Mouse (Mus musculus): Measurements from ENCODE around the gene Pdzd9. TPM values are rescaled to one million over a fixed set of nuclear protein-coding genes. Genes with fewer than 3 reads are reported as not detected.
A peak's percentile ranks its signal among the peaks of the same experiment; 100 is the strongest.
"Not testable (repeated sequence)": the region's sequence is repeated elsewhere in the genome, so short reads cannot be mapped to it uniquely, and the experiment has no call there.

Pdzd9 gene
- 0.11 and 0.16 TPM in 2 replicates for polyA plus RNA-seq (2012; rRNA removed)

DNA sequence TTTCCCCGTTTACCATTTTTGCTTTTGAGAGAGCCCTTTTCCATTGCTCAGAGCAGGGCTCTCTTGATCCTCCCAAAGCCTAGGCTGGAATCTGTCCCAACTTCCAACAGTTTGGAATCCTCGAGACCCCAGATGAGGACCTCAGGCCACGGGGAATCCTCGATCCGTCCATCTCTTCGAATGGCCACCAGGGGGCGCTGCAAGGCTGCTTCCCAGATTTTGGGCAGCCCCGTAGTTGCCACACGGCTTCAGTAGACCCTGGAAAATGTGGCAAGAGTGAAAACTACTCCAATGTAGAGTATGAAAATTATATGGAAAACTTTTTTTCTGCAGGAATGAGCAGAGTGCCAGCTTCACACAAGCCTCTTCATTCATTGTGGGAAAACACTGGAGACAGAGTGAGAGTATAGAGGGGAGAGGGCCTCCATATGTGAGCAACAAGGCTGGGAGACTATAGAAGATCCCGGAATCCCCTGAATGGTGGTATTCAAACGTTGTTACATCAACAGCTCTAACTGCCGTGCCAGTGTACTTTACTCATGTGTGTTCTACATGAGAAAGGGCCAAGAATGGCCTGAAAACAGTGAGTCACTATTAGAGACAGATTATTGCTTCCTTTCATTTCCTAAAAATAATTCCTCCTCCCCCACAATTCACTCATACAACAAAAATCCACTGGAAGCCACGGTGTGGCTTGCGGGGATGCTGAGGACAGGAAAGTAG is at the start of gene Pdzd9:
Gene Pdzd9, minus strand, starts transcription at position 191 of the 723 bp plus-strand sequence.
- peak in 1 of 2 experiments; percentile 80 for DNase-seq (ENCODE audit: extremely low spot score in 1 of 2, low spot score in 1 of 2)

DNA sequence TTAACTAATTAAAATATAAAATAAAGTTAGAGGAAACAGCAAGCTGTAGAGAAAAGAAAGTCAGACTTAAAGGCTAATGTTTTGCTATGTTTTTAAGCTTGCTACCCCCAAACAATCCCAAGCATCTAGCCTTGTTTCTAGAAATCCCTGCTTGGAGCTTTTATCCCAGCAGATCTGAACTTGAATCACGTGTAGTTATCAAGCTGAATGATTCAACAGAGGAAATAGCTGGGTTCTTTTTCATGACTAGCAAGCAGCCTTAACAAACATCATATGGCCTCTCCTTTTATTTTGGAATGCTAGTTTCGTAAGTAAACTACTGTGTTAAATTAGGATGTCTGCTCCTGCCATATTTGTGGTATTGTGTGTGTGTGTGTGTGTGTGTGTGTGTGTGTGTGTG is 47.1 kb upstream of the Pdzd9 start:
- DNase-seq (ENCODE audit: extremely low spot score in 1 of 2, low spot score in 1 of 2): no peak

DNA sequence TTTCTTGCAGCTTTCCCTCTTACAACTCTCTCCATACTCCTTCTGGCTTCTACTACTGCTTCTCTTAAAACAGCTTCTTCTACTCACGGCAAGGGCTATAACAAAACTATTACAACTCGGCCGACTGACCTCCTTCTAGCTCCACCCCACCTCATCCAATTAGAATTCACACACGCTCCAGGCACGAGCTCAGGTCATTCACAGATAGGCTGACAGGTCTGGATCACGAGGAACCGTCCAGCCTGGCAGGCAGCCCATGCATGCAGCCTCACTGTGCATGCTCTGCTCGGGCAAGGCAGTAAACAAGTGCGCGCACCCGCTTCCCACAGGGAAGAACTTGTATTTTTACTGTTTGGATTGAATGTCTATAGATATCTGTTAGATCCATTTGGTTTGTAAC is 43.8 kb upstream of the Pdzd9 start:
- DNase-seq (ENCODE audit: extremely low spot score in 1 of 2, low spot score in 1 of 2): not testable (repeated sequence)

DNA sequence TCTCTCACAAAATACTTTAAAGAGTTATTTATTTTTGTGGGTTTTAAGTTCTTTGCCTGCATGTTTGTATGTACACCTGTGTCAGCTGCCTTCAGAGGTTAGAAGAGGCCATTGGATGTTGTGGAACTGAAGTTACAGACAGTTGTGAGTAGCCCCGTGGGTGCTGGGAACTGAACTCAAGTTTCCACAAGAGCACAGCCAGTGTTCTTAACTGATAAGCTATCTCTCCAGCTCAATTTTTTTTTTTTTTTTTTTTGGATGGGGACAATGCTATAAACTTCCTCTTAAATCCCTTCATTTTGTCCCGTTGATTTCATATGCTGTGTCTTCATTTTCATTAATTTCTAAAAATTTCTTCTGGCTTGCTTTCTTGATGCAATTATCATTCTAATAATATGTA is 43.1 kb upstream of the Pdzd9 start:
- no peak for DNase-seq (ENCODE audit: extremely low spot score in 1 of 2, low spot score in 1 of 2)

DNA sequence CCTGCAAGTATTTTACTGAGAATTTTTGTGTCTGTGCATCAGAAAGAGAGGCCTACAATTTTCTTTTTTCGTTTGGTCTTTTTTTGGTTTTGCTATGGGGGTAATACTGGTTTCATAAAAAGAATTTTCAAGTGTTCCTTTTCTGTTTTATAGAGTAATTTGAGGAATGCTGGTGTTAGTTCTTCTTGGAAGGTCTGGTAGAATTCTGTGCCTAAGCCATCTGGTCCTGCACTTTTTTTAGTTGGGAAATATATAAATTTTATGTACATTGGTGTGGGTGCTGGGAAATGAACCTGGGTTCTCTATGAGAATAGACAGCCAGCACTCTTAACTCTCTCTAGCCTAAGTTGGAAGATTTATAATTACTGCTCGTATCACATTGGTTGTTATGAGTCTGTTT is 41.9 kb upstream of the Pdzd9 start:
- peak; percentile 33 to 60 for DNase-seq (ENCODE audit: extremely low spot score in 1 of 2, low spot score in 1 of 2)

DNA sequence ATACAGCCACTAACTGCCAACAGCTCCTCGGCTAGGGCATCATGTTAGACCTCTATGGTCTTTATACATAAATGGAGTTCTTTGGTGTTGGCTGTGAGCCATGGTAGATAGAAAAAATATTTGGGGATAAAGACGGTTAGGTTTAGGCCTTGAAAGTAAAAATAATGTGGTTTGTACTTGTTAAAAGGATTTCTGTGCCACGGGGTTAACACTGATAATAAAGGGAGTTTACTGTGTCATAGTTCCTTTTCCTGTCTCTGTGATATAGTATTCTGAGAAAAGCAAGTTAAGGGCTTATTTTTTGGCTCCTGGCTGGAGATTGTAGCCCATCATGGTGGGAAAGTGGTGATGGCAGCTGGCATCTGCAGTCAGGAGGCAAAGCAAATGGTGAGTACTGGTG is 33.7 kb upstream of the Pdzd9 start:
- no peak for DNase-seq (ENCODE audit: extremely low spot score in 1 of 2, low spot score in 1 of 2)

DNA sequence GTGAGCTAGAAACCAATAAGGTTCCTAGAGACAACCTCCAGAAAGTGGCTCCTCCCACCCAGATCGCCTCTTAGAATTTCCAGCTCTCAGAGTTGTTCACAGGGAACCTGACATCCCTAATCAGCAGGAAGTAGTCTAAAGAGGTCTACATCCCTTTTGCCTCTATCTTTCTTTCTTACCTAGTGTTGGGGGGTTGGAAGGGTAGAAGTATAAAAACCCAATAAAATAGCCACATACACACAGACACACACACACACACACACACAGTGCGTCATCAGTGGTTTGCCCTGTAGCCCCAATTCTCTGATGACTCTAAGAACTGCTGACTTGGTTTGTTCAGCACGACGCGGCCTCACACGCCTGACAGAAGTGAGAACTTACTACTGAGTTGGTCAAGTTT is 29.4 kb upstream of the Pdzd9 start:
- DNase-seq (ENCODE audit: extremely low spot score in 1 of 2, low spot score in 1 of 2): no peak

DNA sequence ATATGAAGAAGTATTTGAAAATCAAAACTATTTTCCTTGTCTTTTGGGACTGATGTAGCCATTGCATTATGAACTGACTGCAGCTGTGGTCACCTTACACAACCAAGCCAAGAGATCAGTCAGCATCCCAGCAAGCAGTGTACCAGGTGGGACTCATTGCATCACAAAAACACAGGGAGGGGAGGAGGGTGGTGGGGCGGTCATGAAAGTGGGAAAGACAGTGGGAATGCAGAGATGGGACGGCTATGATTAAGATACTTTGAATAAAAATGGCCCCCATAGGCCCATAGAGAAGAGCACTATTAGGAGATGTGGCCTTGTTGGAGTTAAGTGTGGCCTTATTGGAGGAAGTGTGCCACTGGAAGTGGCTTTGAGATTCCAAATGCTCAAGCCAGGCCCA is 26.2 kb upstream of the Pdzd9 start:
- no peak for DNase-seq (ENCODE audit: extremely low spot score in 1 of 2, low spot score in 1 of 2)

DNA sequence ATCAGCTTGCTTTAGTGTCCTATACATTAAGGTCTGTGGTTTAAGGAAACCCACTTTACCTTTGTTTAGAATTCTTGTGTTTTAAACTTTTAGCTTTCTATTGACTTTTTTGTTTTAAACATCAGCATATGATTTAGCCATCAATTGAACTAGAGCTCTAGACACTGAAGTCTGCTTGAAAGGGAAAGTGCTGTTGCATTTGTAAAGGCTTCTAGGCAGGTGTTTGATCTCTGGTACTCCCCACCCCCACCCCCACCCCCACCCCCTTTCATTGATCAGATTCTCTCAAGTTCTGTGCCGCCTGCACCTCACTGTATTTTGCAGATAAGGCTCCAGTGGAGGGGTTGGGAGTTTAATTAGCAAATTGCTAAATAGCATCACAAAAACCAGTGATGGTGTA is 25.5 kb upstream of the Pdzd9 start:
- no peak for DNase-seq (ENCODE audit: extremely low spot score in 1 of 2, low spot score in 1 of 2)

DNA sequence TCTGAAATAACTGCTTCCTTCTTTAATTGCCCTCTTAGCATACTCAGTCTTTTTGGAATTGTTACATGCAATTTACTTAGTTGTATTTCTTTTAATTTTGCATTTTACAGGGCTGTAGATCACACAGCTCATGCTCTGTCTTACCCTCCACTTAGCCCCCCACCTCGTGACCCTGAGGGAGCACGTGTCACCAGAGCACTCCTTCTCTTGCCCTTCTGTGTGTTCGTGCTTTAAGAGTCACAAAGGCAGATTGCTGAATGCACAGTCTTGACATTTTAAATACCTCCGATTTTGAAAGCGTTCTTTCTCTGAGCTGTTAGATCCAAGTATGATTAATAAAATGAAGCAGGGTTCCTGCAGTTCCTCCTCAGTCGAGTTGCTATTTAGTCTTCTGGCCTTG is 25.1 kb upstream of the Pdzd9 start:
- no peak for DNase-seq (ENCODE audit: extremely low spot score in 1 of 2, low spot score in 1 of 2)

DNA sequence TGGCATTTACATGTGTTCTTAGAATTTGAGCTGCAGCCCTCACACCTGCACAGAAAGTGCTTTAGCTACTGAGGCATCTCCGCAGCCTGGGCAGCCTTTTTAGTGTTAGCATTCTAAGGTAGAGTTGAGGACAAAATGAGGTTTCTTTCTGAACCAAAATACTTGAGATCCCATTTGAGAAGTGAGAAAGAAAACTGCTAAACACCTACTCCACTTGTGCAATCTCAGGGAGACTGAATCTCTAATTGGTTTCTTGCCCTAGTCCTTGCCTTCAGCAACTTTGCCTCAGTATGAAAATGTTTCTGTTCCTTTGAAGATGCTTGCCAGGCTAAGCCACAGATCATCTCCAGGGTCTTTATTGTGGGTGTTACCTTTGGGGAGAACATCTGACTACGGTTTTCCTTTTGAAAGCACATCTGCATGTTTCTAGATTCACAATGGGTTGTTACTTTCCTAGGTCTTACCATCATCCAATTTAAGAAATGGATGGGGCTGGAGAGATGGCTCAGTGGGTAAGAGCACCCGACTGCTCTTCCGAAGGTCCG is 23.8 kb upstream of the Pdzd9 start:
- no peak for DNase-seq (ENCODE audit: extremely low spot score in 1 of 2, low spot score in 1 of 2)

DNA sequence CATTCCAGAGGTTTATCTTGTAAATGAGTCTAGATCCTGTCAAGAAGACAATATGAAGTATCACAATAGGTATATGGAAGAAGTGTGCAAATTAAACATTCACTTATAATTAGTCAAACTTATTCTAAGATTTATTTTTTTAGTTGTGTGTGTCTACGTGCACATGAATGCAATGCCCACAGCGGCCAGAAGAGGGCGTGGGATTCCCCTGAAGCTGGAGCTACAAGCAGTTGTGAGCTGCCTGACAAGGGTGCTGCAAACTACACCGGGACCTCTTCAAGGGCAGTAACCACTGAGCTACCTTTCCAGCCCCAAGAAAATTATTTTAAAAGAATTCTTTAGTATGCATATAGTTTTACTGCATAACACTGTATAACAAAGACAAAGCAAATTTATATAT is 20.5 kb upstream of the Pdzd9 start:
- DNase-seq (ENCODE audit: extremely low spot score in 1 of 2, low spot score in 1 of 2): no peak

DNA sequence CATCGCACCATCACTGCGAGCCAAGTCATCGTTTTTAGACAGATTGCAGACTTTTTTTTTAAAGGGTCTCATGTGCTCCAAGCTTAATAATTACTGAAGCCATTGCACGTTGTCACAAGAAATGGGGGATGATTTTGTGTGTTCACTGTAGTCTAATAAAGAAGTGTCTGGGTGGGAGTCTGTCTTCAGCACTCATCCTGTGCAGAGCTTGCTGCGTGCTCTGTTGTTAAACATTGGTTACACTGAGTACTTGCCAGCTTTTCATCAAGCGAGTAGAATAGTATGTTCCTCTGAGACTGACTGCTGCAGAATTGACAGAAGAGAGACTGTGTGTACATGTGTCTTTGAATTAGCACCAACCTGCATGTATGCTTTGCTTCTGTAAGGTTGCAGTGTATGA is 15.1 kb upstream of the Pdzd9 start:
- no peak for DNase-seq (ENCODE audit: extremely low spot score in 1 of 2, low spot score in 1 of 2)

DNA sequence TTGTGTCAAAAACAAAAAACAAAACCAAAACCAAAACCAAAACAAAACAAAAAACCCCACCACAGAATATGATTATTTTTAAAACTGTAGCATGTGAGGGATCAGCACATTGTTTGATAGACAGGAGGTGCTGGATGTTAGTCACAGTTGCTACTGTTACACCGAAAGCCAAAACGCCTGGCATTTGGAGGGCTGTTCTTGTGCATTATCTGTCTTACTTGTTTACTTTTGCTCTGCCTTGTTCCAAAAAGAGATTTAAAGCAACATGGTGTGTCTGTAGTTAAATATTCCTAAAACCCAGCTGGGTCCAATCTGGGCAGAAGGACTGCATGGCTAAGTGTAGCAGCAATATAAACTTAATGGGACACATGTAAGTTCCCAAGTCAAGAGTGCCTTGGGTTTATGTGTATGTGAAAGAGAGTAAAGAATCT is 14.6 kb upstream of the Pdzd9 start:
- no peak for DNase-seq (ENCODE audit: extremely low spot score in 1 of 2, low spot score in 1 of 2)

DNA sequence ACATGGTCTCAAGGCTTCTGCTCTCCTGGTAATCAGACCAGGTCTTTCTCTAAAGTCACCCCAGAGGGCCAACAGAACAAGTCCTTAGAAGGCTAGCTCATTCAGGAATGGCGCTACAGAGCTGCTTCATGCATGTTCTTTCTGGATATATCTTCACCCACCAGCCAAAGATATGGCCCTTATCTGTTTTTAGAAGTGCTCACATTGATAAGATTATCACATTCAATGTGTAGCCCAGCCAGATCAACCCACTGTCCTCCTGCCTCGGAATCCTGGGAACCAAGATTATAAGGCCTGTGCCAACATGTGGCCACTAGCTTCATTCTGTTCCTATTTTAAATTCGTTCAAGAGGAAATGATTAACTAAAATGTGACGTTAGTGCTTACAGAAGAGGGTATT is 11.9 kb upstream of the Pdzd9 start:
- DNase-seq (ENCODE audit: extremely low spot score in 1 of 2, low spot score in 1 of 2): no peak

DNA sequence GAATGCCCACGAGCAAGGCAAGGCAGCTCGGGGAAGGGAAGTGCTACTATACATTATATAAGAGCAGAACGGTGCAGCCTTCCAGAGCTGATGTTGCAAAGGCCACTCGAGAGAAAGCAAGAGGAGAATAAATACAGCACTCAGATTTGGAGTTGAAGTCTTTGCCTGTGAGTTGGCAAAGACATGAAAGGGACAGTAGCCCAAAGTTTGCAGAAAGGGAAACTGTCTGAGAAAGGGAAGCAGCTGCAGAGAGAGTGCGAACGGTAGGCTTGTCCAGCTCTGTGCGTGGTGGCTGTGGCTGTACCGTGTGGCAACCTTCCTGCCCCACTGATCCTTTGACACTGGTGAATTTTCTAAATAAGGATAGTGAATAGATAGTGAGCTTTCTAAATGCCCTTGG is 8.9 kb upstream of the Pdzd9 start:
- DNase-seq (ENCODE audit: extremely low spot score in 1 of 2, low spot score in 1 of 2): no peak

DNA sequence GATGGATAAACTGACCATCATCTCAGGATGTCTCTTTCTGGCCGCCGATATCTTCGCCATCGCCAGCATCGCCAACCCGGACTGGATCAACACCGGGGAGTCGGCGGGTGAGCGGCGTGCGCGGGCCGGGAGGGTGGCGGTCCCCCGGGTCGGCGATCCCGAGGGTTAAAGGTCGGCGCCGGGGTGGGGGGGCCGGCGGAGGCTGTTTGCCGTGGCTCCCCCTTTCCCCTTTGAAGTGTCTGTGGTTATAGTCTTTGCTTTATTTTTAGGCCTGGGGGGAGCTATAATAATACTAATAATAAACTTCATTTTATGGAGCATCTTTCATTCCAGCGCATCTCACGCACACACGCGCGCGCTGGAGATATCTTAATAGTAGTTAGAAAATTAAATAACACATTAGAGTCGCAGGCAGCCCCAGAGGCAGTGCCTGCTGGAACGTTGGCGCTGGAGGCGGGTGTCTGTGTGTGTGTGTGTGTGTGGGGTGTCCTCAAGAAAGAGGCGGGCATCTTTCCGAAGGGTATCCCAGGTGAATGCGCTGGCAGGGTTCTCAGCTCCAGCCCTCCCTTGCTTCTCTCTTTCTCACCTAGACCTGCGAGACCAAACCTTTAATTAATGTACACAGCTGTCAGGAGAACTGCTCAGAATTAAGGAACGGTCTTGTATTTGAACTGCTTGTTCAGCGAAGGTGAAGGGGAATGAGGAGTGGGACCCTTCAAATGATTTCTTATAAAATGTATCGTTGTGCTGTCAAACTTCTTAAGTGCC is 7.8 kb upstream of the Pdzd9 start:
- peak in 1 of 2 experiments; percentile 49 for DNase-seq (ENCODE audit: extremely low spot score in 1 of 2, low spot score in 1 of 2)

DNA sequence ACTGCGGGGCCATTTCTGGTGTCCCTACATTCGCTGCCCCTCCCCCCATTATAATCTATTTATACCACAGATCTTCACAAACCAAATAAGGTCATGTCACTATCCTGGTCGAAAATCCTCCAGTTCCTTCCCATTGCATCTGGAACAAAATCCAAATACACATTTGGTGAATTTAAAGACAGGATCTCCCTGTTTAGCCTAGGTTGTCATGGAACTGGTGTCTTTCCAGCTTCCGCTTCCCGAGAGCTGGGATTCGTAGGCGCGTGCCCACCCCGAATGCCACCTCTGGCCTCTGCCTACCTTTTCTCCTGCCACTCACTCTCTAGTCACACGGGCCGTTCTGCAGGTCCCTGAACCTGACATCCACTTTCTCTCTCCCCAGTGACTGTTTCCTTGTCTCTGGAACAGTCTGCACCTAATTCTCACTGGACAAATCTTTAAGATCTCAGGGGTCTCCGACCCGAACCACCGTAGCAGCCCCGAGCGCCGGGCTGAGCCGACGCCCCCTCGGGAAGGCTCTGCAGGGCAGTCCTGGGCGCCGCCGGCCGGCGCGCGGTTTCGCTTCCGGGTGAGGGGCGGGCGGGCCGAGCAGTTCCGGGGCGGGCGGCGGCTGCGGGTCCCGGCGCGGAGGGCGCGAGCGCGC is 7.0 kb upstream of the Pdzd9 start, which contains the start of gene Mosmo:
Gene Mosmo, plus strand, starts transcription at position 618 of the 643 bp plus-strand sequence.
- peak in 1 of 2 experiments; percentile 51 for DNase-seq (ENCODE audit: extremely low spot score in 1 of 2, low spot score in 1 of 2)

DNA sequence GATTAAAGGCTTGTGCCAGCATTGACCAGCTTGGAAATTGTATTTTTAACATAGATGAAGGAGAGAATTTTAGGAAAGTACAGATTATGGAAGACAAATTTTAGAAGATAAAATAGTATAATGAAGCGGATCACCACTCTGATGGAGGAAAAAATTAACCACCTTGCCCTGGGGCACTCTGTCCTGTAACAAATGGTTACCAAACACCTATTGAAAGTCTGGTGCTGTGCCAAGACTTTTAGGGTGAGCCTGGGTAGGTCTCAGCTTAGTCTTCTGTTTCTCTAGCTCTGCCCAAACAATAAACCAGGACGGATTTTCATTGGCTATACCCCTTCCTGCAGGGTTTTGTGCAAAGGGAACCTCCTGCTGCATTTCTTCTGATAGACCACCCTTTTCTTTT is 1.1 kb upstream of the Pdzd9 start:
- no peak for DNase-seq (ENCODE audit: extremely low spot score in 1 of 2, low spot score in 1 of 2)

DNA sequence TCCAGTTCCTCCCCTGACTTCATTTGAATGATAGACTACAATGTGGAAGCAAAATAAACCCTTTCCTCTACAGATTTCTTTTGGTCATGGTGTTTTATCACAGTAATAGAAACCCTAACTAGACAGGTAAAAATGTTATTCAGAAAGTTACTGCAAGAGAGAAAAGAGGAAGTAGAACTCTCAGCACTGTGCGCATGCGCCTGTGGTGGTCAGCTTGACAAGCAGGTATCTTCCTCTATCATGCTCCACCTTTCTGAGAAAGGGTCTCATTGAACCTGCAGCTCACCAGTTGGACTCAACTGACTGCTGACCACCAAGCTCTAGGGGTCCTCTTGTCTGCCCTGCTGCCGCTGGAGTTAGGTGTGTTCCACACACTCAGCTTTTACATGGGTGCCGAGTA is 8.1 kb downstream of the Pdzd9 start:
- no peak for DNase-seq (ENCODE audit: extremely low spot score in 1 of 2, low spot score in 1 of 2)

DNA sequence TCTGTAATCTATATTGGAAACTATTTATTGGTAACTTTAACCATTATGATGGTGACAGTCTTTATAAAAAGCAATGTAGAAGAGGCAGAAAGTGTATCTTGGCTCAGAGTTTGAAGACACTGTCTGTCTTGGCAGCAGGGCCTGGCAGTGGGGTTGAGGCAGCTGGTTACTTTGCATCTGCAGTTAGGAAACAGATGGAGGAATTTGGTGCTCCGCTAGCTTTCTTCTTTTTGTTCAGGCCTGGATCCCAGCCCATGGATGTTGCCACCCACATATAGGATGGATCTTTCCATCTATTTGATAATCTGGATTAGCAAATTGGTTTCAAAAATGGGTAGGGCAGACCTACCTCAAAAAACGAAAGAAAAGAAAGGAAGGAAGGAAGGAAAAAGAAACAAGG is 22.3 kb downstream of the Pdzd9 start:
- DNase-seq (ENCODE audit: extremely low spot score in 1 of 2, low spot score in 1 of 2): peak; percentile 45 to 75

Measured in frontal cortex, adult 2 months (tissue).